Mouse (Mus musculus): Measurements from ENCODE around the gene Olfr18.
"Not testable (repeated sequence)": the region's sequence is repeated elsewhere in the genome, so short reads cannot be mapped to it uniquely, and the experiment has no call there.

The Olfr18 gene

DNA sequence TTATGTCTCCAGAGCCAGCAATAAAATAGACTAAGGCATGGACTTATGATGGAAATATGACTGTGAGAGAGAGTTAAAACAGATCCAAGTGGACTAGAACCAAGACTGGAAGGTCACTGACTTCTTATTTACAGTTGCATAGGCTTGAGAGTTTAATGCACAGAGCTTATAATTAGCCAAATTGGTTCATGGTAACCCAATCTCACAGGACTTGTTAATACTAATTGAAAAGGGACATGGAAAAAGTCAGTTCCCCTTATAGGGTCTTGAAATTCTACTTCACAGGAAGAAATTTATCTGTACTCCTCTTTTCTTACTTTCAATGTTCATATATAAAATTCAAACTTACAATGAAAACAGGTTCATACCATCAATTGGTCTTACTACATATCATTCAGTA lies at the start of gene Olfr18:
Olfr18 (minus strand) TSS at position 101 of the 400 bp plus-strand sequence.
- DNase-seq: no peak

DNA sequence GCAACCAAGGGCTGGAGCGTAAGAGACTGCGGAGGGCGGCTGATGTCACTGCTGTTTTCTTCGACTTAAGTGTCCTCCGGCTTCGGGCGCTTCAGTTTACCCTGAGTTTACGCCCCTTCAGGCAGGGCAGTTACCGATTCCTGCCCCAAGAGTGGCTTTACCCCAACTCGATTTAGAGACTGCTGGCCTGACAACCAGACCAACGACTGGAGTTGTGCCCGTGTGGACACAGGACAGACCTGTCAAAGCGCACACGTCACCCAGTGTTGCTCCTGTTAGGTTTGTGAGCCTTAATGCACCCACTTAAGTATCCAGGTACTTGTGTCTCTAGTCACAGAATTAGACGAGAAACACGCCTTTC lies 49.4 kb upstream of the Olfr18 start:
- no peak for DNase-seq

DNA sequence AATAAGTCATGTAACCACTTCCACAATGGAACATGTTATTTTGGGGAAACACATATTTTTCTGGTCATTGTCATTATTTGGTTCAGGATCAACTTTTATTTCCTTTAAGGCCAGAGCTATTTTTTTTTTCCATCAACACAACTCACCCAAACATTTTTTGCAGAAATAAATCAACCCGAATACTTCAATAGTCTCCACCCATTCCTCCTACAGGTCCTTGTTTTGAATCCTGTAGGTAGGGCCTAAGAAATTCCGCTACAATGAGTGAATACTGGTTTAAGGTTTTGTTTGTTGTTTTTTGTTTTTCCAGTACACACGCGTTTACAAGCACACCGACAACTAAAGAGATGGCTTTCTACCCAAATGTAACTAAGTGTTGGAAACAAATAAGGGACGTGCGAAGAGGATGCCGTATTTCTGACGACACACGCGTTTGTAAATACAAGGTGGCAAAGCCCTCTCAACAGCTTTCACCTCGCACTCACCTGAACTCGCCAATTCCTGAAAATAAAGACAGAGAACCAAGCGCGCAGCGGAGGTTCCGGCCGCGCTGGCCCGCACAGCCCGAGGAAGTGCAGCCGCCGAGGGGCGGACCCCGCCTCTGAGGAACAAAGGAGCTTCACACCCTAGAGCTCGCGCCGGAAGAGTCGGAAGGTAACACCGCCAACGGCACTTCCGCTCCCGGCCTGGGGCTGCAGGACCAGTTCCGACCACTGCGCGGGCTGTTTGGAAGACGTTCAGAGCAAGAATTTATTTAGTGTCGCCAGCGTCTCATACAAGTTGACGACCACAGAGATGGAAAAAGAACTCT lies 48.8 kb upstream of the Olfr18 start, which contains the start of gene Zfp560:
Zfp560 (minus strand) TSS at position 646 of the 811 bp plus-strand sequence.
- DNase-seq: peak; percentile 88

DNA sequence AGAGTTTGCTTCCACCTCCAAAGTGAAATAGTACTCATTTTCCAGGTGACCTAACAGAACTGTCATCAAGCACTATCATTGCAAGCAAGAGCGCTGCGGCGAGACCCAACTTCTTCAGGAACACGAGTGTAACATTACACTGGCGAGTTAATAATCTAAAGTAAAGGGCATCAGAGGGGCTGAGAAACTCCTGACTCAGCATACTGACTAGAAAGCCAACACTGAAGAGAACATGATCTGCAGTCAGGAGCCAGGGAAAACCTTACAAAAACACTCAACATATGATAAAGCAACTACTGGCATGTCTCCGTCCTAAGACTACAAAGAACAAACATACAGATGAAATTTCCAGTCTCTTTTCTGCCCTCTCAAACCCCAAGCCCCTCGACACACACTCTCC lies 47.8 kb upstream of the Olfr18 start:
- no peak for DNase-seq

DNA sequence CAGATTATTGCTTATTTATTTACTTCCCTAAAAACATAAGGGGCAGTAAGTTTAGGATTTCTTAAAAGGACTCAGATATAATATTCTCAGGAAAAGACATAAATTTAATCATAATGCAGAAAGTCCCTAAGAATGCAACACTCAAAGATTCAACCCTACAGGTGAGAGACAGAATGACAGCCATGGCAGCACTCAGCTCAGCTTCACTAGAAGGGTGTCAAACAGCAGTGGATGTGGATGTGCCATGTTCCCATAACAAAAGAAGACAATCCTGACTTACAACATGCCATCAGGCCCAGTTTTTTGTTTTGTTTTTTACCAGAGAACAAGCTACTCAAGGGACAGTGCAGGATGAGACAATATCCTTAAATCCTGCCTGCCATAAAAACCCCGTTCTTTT lies 38.8 kb upstream of the Olfr18 start:
- DNase-seq: no peak

DNA sequence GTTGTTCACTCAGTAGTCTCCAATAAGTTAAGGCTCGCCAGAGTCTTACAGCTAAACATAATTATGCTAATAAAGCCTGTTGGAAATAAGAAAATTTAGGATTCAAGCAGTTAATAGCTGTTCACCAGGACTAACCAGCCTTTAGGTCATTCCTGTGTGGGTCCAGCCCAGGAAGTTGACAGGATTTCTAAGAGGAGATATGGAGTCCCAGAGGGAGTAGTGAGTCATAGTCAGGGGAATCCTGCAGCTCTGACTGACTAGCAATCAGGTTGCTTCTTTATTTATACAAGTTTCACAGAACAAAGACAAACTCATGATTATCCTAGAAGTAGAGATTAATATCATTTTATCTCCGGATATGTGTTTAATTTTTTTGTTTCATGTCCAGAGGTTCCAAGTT lies 31.4 kb upstream of the Olfr18 start:
- DNase-seq: no peak

DNA sequence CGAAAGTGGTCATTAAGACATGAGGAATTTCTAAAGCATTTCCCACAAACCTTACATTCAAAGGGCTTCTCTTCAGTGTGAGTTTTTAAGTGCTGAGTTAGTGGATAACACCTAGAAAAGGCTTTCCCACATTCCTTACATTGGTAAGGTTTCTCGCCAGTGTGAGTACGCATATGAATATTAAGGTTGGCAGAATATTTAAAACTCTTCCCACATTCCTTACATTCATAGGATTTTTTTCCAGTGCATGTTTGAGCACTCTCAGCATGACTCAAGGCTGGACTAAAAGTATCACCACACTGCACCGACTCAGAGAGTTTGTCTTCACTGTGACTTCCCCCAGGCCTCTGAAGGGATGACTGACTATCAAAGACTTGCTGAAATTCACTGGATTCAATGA lies 12.6 kb upstream of the Olfr18 start:
- no peak for DNase-seq

DNA sequence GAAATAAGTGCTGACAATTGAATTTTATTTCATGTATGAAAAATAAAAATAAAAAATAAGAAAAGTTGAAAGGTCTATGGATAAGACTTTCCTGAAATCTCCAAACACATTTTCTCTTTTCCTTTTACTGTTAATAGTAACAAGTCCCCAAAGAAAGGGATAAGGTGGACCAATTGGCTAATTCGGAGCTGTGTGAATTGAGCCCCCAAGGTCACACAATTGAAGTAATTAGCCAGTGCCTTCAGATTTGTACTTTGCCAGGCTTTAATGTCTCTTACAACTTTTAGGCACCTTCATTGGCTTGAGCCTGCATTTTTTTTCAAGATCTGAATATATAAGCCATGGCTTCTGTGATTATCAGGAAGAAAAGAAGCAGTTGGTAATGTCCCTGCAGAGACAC lies 37.7 kb downstream of the Olfr18 start, which contains the start of gene Olfr873:
Olfr873 (plus strand) TSS at position 301 of the 400 bp plus-strand sequence.
- DNase-seq: no peak

DNA sequence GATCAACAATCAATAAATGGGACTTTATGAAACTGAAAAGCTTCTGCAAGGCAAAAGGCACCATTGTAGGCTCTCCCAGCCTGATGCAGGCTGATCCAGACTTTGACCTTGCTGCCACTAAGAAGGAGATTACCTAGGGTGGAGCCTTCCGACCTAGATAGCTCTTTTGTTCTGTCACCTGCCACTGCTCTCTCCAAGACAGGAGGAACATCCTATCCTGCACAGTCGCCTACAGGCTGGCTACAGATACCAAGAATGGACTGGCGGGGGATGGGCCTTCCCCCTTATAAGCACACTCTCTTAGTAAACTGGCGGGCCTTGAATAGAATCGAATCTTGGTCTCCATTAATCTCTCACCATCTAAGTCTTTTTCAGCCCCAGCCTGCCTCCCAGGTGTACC lies 40.3 kb downstream of the Olfr18 start:
- DNase-seq: not testable (repeated sequence)

DNA sequence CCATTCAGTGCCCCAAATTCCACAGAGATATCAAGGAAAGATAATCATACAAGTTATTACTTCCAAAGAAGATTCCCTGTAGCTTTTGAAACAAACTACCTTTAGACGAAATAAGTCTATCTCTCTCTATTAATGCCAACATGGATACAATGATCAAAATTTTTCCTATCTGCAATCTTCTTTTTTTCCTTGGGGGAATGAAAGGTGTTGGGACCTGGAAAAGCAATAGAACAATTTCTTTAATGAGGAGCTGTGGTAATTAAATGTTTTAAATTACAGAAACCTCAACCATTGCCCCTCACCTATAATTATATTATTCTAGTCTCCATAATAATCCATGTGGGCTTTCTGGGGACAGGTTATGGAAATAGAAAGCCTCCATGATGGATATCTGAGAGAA lies 53.8 kb downstream of the Olfr18 start, which contains the start of gene Olfr39:
Olfr39 (plus strand) TSS at position 301 of the 400 bp plus-strand sequence.
- no peak for DNase-seq

All from right cerebral cortex, adult 18-20 months (tissue).